Mouse (Mus musculus) R1 (cell line): Measurements from ENCODE around the gene Gm20388.

Source experiments
- DNase-seq: peaks from one replicate; pipeline ENCODE4 v3.0.0-alpha.2; 2018; ENCODE audit warnings: low read depth, low spot score

The Gm20388 gene

GRCm38 (mm10) chr8:120487729-120488510 is 577.3 kb downstream of the Gm20388 start:
- peak; percentile 95 for DNase-seq

GRCm38 (mm10) chr8:120488636-120489131 is 578.0 kb downstream of the Gm20388 start:
- DNase-seq = no peak

- peak; percentile 51 for DNase-seq
Measured at GRCm38 (mm10) chr8:120489142-120489754, 578.6 kb downstream of the Gm20388 start.

GRCm38 (mm10) chr8:120489771-120490281 is 579.2 kb downstream of the Gm20388 start:
- no peak for DNase-seq

GRCm38 (mm10) chr8:120490354-120491141 is 579.9 kb downstream of the Gm20388 start:
- DNase-seq = no peak

- DNase-seq = no peak
Measured at GRCm38 (mm10) chr8:120491166-120491793, 580.6 kb downstream of the Gm20388 start.

GRCm38 (mm10) chr8:120492193-120492880 is 581.7 kb downstream of the Gm20388 start:
- no peak for DNase-seq

GRCm38 (mm10) chr8:120492881-120493220 is 582.2 kb downstream of the Gm20388 start:
- DNase-seq = no peak

GRCm38 (mm10) chr8:120493508-120494464 is 583.1 kb downstream of the Gm20388 start:
- DNase-seq = no peak

- DNase-seq = no peak
Measured at GRCm38 (mm10) chr8:120494903-120495302, 584.3 kb downstream of the Gm20388 start.

GRCm38 (mm10) chr8:120495461-120495860 is 584.8 kb downstream of the Gm20388 start:
- no peak for DNase-seq

GRCm38 (mm10) chr8:120496478-120496877 is 585.8 kb downstream of the Gm20388 start:
- DNase-seq = peak; percentile 85

GRCm38 (mm10) chr8:120497503-120497946 is 586.9 kb downstream of the Gm20388 start:
- DNase-seq = no peak

GRCm38 (mm10) chr8:120498349-120498831 is 587.7 kb downstream of the Gm20388 start:
- no peak for DNase-seq

GRCm38 (mm10) chr8:120498926-120499605 is 588.4 kb downstream of the Gm20388 start:
- DNase-seq = peak; percentile 30

- DNase-seq = no peak
Measured at GRCm38 (mm10) chr8:120500701-120501261, 590.1 kb downstream of the Gm20388 start.

GRCm38 (mm10) chr8:120501426-120501825 is 590.8 kb downstream of the Gm20388 start:
- no peak for DNase-seq

- DNase-seq = no peak
Measured at GRCm38 (mm10) chr8:120502428-120502827, 591.8 kb downstream of the Gm20388 start.
